Mouse (Mus musculus) E14TG2a.4 (cell line): ENCODE results near the gene Fras1.

Experiments
- CTCF ChIP-seq: conservative IDR thresholded peaks from 2 replicates; pipeline ENCODE4 v1.5.1; 2014; ENCODE audit warnings: low read length
- POU5F1 ChIP-seq: IDR thresholded peaks from 2 replicates; pipeline ENCODE4 v1.6.1; 2014; ENCODE audit warnings: low read length, borderline replicate concordance

GRCm38 (mm10) chr5:96629851-96630250, 256.1 kb downstream of the Fras1 start:
- TF ChIP-seq CTCF: no peak
- TF ChIP-seq POU5F1: no peak
